Mouse (Mus musculus): Measurements from ENCODE around the gene Slc2a13.

DNA sequence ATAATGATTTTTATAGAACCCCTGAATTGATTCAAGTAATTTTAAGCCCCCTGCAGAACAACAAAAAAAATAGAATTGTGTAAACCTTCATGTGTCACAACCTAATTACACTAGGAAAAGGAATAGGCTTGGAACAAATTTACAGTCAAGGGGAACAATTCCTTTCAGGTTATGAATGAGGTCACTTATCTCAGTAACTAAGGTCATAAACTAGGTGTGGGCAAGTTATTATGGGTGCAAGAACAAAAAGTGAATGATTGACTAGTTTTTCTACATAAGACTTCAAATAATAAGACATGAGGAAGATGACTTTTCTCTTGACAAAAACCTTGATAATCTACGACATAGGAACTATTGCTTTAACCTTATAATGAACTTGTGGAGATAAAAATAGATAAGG is 191.2 kb downstream of the Slc2a13 start:
- TF ChIP-seq POLR2A (IDR thresholded peaks at IDR 0.05; ENCODE audit: low read depth, low read length) (no peak), CTCF (IDR thresholded peaks at IDR 0.05; ENCODE audit: borderline replicate concordance, insufficient read depth, low read length) (no peak)

All from embryonic fibroblast, embryonic 13.5 days (primary cell).